Mouse (Mus musculus): ENCODE data around the gene Alkbh6.

Alkbh6 gene

GRCm38 (mm10) chr7:30288046-30288445, 20.5 kb upstream of the Alkbh6 start:
- POLR2A ChIA-PET, result interaction anchor here in 1 of 4 experiments (0.6 to 2.0 kb wide), 3 partner anchors 8 to 177 kb away, joined by 3 to 6 read pairs (median 3); partner anchors contain the start of genes Syne4, Thap8 and Wdr62

GRCm38 (mm10) chr7:30289071-30289713, 19.3 kb upstream of the Alkbh6 start:
- ChIA-PET CTCF (no interaction called here), POLR2A (interaction anchor here in 2 of 4 experiments (0.6 to 8.8 kb wide), 3 partner anchors 7 to 117 kb away, joined by 4 to 84 read pairs (median 6); partner anchors contain the start of genes Thap8 (in 2 of the 2) and Wdr62 (in 2 of the 2))

More at GRCm38 (mm10) chr7:30288046-30288445, 20.5 kb upstream of the Alkbh6 start:
- CTCF ChIA-PET, result interaction anchor here in 1 of 4 experiments (0.8 kb wide), 1 partner anchor 44 kb away, joined by 3 read pairs; no protein-coding TSS in a partner anchor

- ChIA-PET CTCF (interaction anchor here in 1 of 4 experiments (0.7 kb wide), 1 partner anchor 44 kb away, joined by 7 read pairs; no protein-coding TSS in a partner anchor), POLR2A (interaction anchor here in 3 of 4 experiments (0.6 to 8.8 kb wide), 6 partner anchors 8 to 168 kb away, joined by 3 to 84 read pairs (median 5); partner anchors contain the start of genes Thap8 (in 2 of the 3), Wdr62 (in 2 of the 3) and Kirrel2 (in 1 of the 3))
These were observed 18.7 kb upstream of the Alkbh6 start for GRCm38 (mm10) chr7:30289714-30290399.

- ChIA-PET POLR2A (interaction anchor here in 3 of 4 experiments (0.6 to 8.8 kb wide), 7 partner anchors 9 to 165 kb away, joined by 3 to 84 read pairs (median 8); partner anchors contain the start of genes Thap8 (in 3 of the 3) and Wdr62 (in 3 of the 3)), CTCF (interaction anchor here in 2 of 4 experiments (0.6 to 1.8 kb wide), 4 partner anchors 8 to 75 kb away, joined by 3 to 6 read pairs (median 4); partner anchors contain the start of gene Wdr62 (in 1 of the 2))
These were observed 17.0 kb upstream of the Alkbh6 start, which contains the start of gene Clip3 for GRCm38 (mm10) chr7:30291215-30292131. TSS of gene Clip3 (plus strand) at chr7:30291728.

- CTCF ChIA-PET, result interaction anchor here in 2 of 4 experiments (0.6 to 1.5 kb wide), 2 partner anchors 12 to 49 kb away, joined by 3 to 4 read pairs; no protein-coding TSS in a partner anchor
- POLR2A ChIA-PET, result interaction anchor here in 2 of 4 experiments (7.8 to 8.8 kb wide), 2 partner anchors 12 kb away, joined by 67 to 84 read pairs; partner anchors contain the start of genes Thap8 (in 2 of the 2) and Wdr62 (in 2 of the 2)
These were observed 14.7 kb upstream of the Alkbh6 start for GRCm38 (mm10) chr7:30293795-30294194.

- ChIA-PET CTCF (interaction anchor here in 2 of 4 experiments (0.6 to 1.5 kb wide), 2 partner anchors 12 to 50 kb away, joined by 3 to 4 read pairs; no protein-coding TSS in a partner anchor), POLR2A (interaction anchor here in 2 of 4 experiments (0.8 to 8.8 kb wide), 4 partner anchors 12 to 42 kb away, joined by 3 to 84 read pairs (median 36); partner anchors contain the start of genes Thap8 (in 2 of the 2) and Wdr62 (in 2 of the 2))
These were observed 14.2 kb upstream of the Alkbh6 start for GRCm38 (mm10) chr7:30294296-30294695.

GRCm38 (mm10) chr7:30295103-30295502, 13.4 kb upstream of the Alkbh6 start:
- POLR2A ChIA-PET, result interaction anchor here in 3 of 4 experiments (0.7 to 8.8 kb wide), 9 partner anchors 9 to 132 kb away, joined by 3 to 84 read pairs (median 5); partner anchors contain the start of genes Thap8 (in 3 of the 3), Wdr62 (in 3 of the 3) and Alkbh6 (in 1 of the 3)
- CTCF ChIA-PET, result interaction anchor here in 1 of 4 experiments (0.8 to 1.6 kb wide), 3 partner anchors 11 to 41 kb away, joined by 3 to 5 read pairs (median 3); partner anchors contain the start of gene Wdr62

- CTCF ChIA-PET, result interaction anchor here in 2 of 4 experiments (0.6 to 1.6 kb wide), 2 partner anchors 9 to 197 kb away, joined by 3 to 5 read pairs; no protein-coding TSS in a partner anchor
- POLR2A ChIA-PET, result interaction anchor here in 3 of 4 experiments (0.5 to 8.8 kb wide), 5 partner anchors 10 to 25 kb away, joined by 3 to 84 read pairs (median 3); partner anchors contain the start of genes Thap8 (in 2 of the 3) and Wdr62 (in 2 of the 3)
These were observed 11.7 kb upstream of the Alkbh6 start for GRCm38 (mm10) chr7:30296816-30297215.

- ChIA-PET CTCF (no interaction called here), POLR2A (interaction anchor here in 2 of 4 experiments (0.5 to 8.8 kb wide), 4 partner anchors 10 to 25 kb away, joined by 3 to 84 read pairs (median 35); partner anchors contain the start of genes Thap8 (in 2 of the 2) and Wdr62 (in 2 of the 2))
These were observed 11.3 kb upstream of the Alkbh6 start for GRCm38 (mm10) chr7:30297266-30297665.

GRCm38 (mm10) chr7:30300914-30301313, 7.6 kb upstream of the Alkbh6 start:
- POLR2A ChIA-PET, result interaction anchor here (0.6 to 5.3 kb wide), 27 partner anchors 8 to 533 kb away, joined by 3 to 34 read pairs (median 5); partner anchors contain the start of genes Wdr62 (in 4 of the 4), Thap8 (in 3 of the 4), Clip3 (in 2 of the 4) and E130208F15Rik (in 2 of the 4)
- CTCF ChIA-PET, result interaction anchor here (0.5 to 4.2 kb wide), 35 partner anchors 8 to 777 kb away, joined by 3 to 20 read pairs (median 4); partner anchors contain the start of genes E130208F15Rik (in 2 of the 4), Alkbh6 (in 1 of the 4), Clip3 (in 1 of the 4) and Polr2i (in 1 of the 4)

- ChIA-PET CTCF (interaction anchor here (0.5 to 1.5 kb wide), 31 partner anchors 8 to 656 kb away, joined by 3 to 10 read pairs (median 3); partner anchors contain the start of genes E130208F15Rik (in 2 of the 4), Clip3 (in 1 of the 4), Hspb6 (in 1 of the 4) and Proser3 (in 1 of the 4)), POLR2A (interaction anchor here in 3 of 4 experiments (0.8 to 1.6 kb wide), 7 partner anchors 8 to 26 kb away, joined by 3 to 7 read pairs (median 4); partner anchors contain the start of genes E130208F15Rik (in 2 of the 3), Syne4 (in 2 of the 3), Wdr62 (in 2 of the 3) and Thap8 (in 1 of the 3))
These were observed 2.3 kb upstream of the Alkbh6 start for GRCm38 (mm10) chr7:30306083-30306779.

- ChIA-PET POLR2A (interaction anchor here in 3 of 4 experiments (0.6 to 4.0 kb wide), 12 partner anchors 9 to 298 kb away, joined by 3 to 22 read pairs (median 4); partner anchors contain the start of genes E130208F15Rik (in 2 of the 3), Wdr62 (in 2 of the 3) and Thap8 (in 1 of the 3)), CTCF (interaction anchor here in 2 of 4 experiments (1.0 to 1.4 kb wide), 4 partner anchors 8 to 26 kb away, joined by 3 to 4 read pairs (median 3); no protein-coding TSS in a partner anchor)
These were observed 1.0 kb downstream of the Alkbh6 start for GRCm38 (mm10) chr7:30309395-30310129.

GRCm38 (mm10) chr7:30310136-30310535, 1.6 kb downstream of the Alkbh6 start:
- POLR2A ChIA-PET, result interaction anchor here in 2 of 4 experiments (0.7 to 4.0 kb wide), 4 partner anchors 10 to 28 kb away, joined by 3 to 22 read pairs (median 7); partner anchors contain the start of gene E130208F15Rik (in 2 of the 2)
- CTCF ChIA-PET, result interaction anchor here in 2 of 4 experiments (1.2 to 1.7 kb wide), 3 partner anchors 9 kb away, joined by 3 to 6 read pairs (median 3); no protein-coding TSS in a partner anchor

GRCm38 (mm10) chr7:30313666-30314320, 5.3 kb downstream of the Alkbh6 start:
- ChIA-PET POLR2A (interaction anchor here in 3 of 4 experiments (0.5 to 2.6 kb wide), 18 partner anchors 8 to 403 kb away, joined by 3 to 12 read pairs (median 5); partner anchors contain the start of genes Thap8 (in 3 of the 3), Wdr62 (in 3 of the 3) and E130208F15Rik (in 2 of the 3)), CTCF (interaction anchor here (0.6 to 3.7 kb wide), 12 partner anchors 8 to 660 kb away, joined by 3 to 11 read pairs (median 4); no protein-coding TSS in a partner anchor)

All from embryonic stem cell, embryonic (primary cell).